Mouse (Mus musculus): ENCODE results near the gene Cacna1s.

DNA sequence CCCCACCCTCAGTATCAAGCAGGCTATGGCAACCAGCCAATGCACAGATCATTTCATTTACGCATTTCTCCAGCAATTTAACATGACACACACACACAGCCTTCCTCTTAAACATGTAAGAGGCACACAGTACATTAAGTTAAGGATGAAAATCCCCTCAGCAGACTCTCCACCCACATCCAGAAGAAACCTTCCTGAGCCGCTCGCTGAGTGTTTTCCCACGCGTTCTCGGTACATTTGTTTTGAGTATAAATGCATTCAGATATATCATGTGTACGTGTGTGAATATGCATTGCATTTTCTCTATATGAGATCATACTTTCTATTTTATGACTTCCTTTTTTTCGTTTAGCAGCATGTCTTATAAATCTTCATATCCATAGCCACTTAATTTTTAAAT is 98.8 kb downstream of the Cacna1s start:
- TF ChIP-seq POLR2A (IDR thresholded peaks at IDR 0.05; ENCODE audit: low read depth, low read length) (no peak), CTCF (IDR thresholded peaks at IDR 0.05; ENCODE audit: extremely low read depth, insufficient read length, insufficient replicate concordance, low read depth, low read length) (no peak)

Data from small intestine, adult 2 months (tissue).